Mouse (Mus musculus): ENCODE data around the gene Ninj2.

Ninj2 gene

GRCm38 (mm10) chr6:120175650-120176049 lies 82.5 kb downstream of the Ninj2 start:
- POLR2A ChIA-PET: interaction anchor here in 2 of 4 experiments (0.9 to 1.1 kb wide), 2 partner anchors 10 to 83 kb away, joined by 3 to 4 read pairs; no protein-coding TSS in a partner anchor
- CTCF ChIA-PET: no interaction called here

- ChIA-PET POLR2A (interaction anchor here (0.7 to 2.2 kb wide), 23 partner anchors 9 to 764 kb away, joined by 3 to 14 read pairs (median 3); partner anchors contain the start of genes Wnk1 (in 2 of the 4), B4galnt3 (in 1 of the 4) and D330020A13Rik (in 1 of the 4)), CTCF (interaction anchor here in 3 of 4 experiments (0.6 to 1.9 kb wide), 4 partner anchors 14 to 130 kb away, joined by 3 to 8 read pairs (median 3); no protein-coding TSS in a partner anchor)
Measured at GRCm38 (mm10) chr6:120179044-120179755, 86.0 kb downstream of the Ninj2 start.

- POLR2A ChIA-PET: interaction anchor here in 3 of 4 experiments (0.7 to 2.2 kb wide), 21 partner anchors 8 to 340 kb away, joined by 3 to 14 read pairs (median 3); partner anchors contain the start of genes Wnk1 (in 2 of the 3), B4galnt3 (in 1 of the 3) and D330020A13Rik (in 1 of the 3)
Measured at GRCm38 (mm10) chr6:120179756-120180206, 86.6 kb downstream of the Ninj2 start.

GRCm38 (mm10) chr6:120180492-120180891 lies 87.3 kb downstream of the Ninj2 start:
- CTCF ChIA-PET: interaction anchor here in 1 of 4 experiments (1.2 kb wide), 1 partner anchor 69 kb away, joined by 3 read pairs; no protein-coding TSS in a partner anchor

More at GRCm38 (mm10) chr6:120179756-120180206, 86.6 kb downstream of the Ninj2 start:
- CTCF ChIA-PET: interaction anchor here in 2 of 4 experiments (0.7 to 1.9 kb wide), 2 partner anchors 14 to 129 kb away, joined by 3 to 8 read pairs; no protein-coding TSS in a partner anchor

GRCm38 (mm10) chr6:120182160-120182559 lies 89.0 kb downstream of the Ninj2 start:
- CTCF ChIA-PET: interaction anchor here in 1 of 4 experiments (0.6 kb wide), 1 partner anchor 14 kb away, joined by 4 read pairs; no protein-coding TSS in a partner anchor
- POLR2A ChIA-PET: interaction anchor here in 2 of 4 experiments (1.2 to 2.1 kb wide), 5 partner anchors 8 to 145 kb away, joined by 3 to 7 read pairs (median 4); no protein-coding TSS in a partner anchor

More at GRCm38 (mm10) chr6:120180492-120180891, 87.3 kb downstream of the Ninj2 start:
- POLR2A ChIA-PET: interaction anchor here in 3 of 4 experiments (0.6 to 2.2 kb wide), 28 partner anchors 8 to 261 kb away, joined by 3 to 14 read pairs (median 4); partner anchors contain the start of genes Wnk1 (in 2 of the 3), B4galnt3 (in 1 of the 3) and D330020A13Rik (in 1 of the 3)

- ChIA-PET POLR2A (interaction anchor here (0.6 to 2.2 kb wide), 11 partner anchors 9 to 368 kb away, joined by 3 to 9 read pairs (median 3); no protein-coding TSS in a partner anchor), CTCF (interaction anchor here in 2 of 4 experiments (0.8 to 1.7 kb wide), 4 partner anchors 9 to 110 kb away, joined by 3 to 7 read pairs (median 4); partner anchors contain the start of genes B4galnt3 (in 1 of the 2) and D330020A13Rik (in 1 of the 2))
Measured at GRCm38 (mm10) chr6:120183771-120184170, 90.6 kb downstream of the Ninj2 start.

GRCm38 (mm10) chr6:120185012-120185730 lies 92.0 kb downstream of the Ninj2 start:
- CTCF ChIA-PET: interaction anchor here (0.6 to 1.7 kb wide), 11 partner anchors 8 to 702 kb away, joined by 3 to 7 read pairs (median 3); partner anchors contain the start of genes B4galnt3 (in 1 of the 4) and D330020A13Rik (in 1 of the 4)
- POLR2A ChIA-PET: interaction anchor here (0.6 to 2.3 kb wide), 39 partner anchors 8 to 266 kb away, joined by 3 to 16 read pairs (median 3); partner anchors contain the start of genes Wnk1 (in 3 of the 4) and Ninj2 (in 1 of the 4)

- ChIA-PET POLR2A (interaction anchor here (0.6 to 2.3 kb wide), 29 partner anchors 7 to 267 kb away, joined by 3 to 16 read pairs (median 3); partner anchors contain the start of gene Wnk1 (in 3 of the 4)), CTCF (interaction anchor here in 3 of 4 experiments (0.6 to 1.7 kb wide), 7 partner anchors 7 to 173 kb away, joined by 3 to 7 read pairs (median 4); no protein-coding TSS in a partner anchor)
Measured at GRCm38 (mm10) chr6:120185756-120186155, 92.6 kb downstream of the Ninj2 start.

- CTCF ChIA-PET: interaction anchor here in 1 of 4 experiments (0.6 kb wide), 1 partner anchor 1264 kb away, joined by 3 read pairs; no protein-coding TSS in a partner anchor
- POLR2A ChIA-PET: interaction anchor here in 3 of 4 experiments (0.5 to 3.4 kb wide), 15 partner anchors 8 to 727 kb away, joined by 3 to 16 read pairs (median 4); partner anchors contain the start of genes B4galnt3 (in 1 of the 3) and D330020A13Rik (in 1 of the 3)
Measured at GRCm38 (mm10) chr6:120186594-120186993, 93.4 kb downstream of the Ninj2 start.

- ChIA-PET CTCF (interaction anchor here in 3 of 4 experiments (0.6 to 1.6 kb wide), 7 partner anchors 9 to 150 kb away, joined by 3 to 6 read pairs (median 4); partner anchors contain the start of gene Wnk1 (in 1 of the 3)), POLR2A (interaction anchor here in 3 of 4 experiments (0.6 to 4.4 kb wide), 68 partner anchors 7 to 708 kb away, joined by 3 to 26 read pairs (median 4); partner anchors contain the start of genes D330020A13Rik (in 3 of the 3), Wnk1 (in 3 of the 3), B4galnt3 (in 2 of the 3) and Ccdc77 (in 1 of the 3))
Measured at GRCm38 (mm10) chr6:120187587-120188176, 94.5 kb downstream of the Ninj2 start.

GRCm38 (mm10) chr6:120188376-120189235 lies 95.5 kb downstream of the Ninj2 start:
- ChIA-PET CTCF (interaction anchor here in 3 of 4 experiments (0.5 to 1.6 kb wide), 18 partner anchors 8 to 716 kb away, joined by 3 to 10 read pairs (median 3); partner anchors contain the start of gene Wnk1 (in 2 of the 3)), POLR2A (interaction anchor here (0.6 to 4.4 kb wide), 89 partner anchors 8 to 925 kb away, joined by 3 to 26 read pairs (median 4); partner anchors contain the start of genes D330020A13Rik (in 3 of the 4), Wnk1 (in 3 of the 4), B4galnt3 (in 2 of the 4) and Ccdc77 (in 1 of the 4))

GRCm38 (mm10) chr6:120189287-120189686 lies 96.1 kb downstream of the Ninj2 start:
- ChIA-PET POLR2A (interaction anchor here (0.7 to 4.4 kb wide), 42 partner anchors 9 to 741 kb away, joined by 3 to 26 read pairs (median 4); partner anchors contain the start of genes Wnk1 (in 2 of the 4), B4galnt3 (in 1 of the 4), Ccdc77 (in 1 of the 4) and D330020A13Rik (in 1 of the 4)), CTCF (interaction anchor here in 2 of 4 experiments (0.7 to 1.6 kb wide), 10 partner anchors 7 to 717 kb away, joined by 3 to 10 read pairs (median 3); partner anchors contain the start of gene Wnk1 (in 1 of the 2))

- ChIA-PET CTCF (interaction anchor here in 2 of 4 experiments (1.2 to 1.5 kb wide), 2 partner anchors 45 to 242 kb away, joined by 3 read pairs; no protein-coding TSS in a partner anchor), POLR2A (interaction anchor here (0.6 to 4.4 kb wide), 17 partner anchors 9 to 211 kb away, joined by 3 to 26 read pairs (median 3); partner anchors contain the start of gene Wnk1 (in 2 of the 4))
Measured at GRCm38 (mm10) chr6:120190365-120190764, 97.2 kb downstream of the Ninj2 start.

GRCm38 (mm10) chr6:120190912-120191311 lies 97.8 kb downstream of the Ninj2 start:
- CTCF ChIA-PET: interaction anchor here in 3 of 4 experiments (0.5 to 1.2 kb wide), 5 partner anchors 39 to 742 kb away, joined by 3 to 4 read pairs (median 3); no protein-coding TSS in a partner anchor
- POLR2A ChIA-PET: interaction anchor here in 3 of 4 experiments (0.6 to 4.4 kb wide), 20 partner anchors 9 to 167 kb away, joined by 3 to 26 read pairs (median 3); partner anchors contain the start of genes Wnk1 (in 2 of the 3), B4galnt3 (in 1 of the 3) and D330020A13Rik (in 1 of the 3)
